ENCODE assay signal across 8 mouse cellular contexts in the genomic region with DNA sequence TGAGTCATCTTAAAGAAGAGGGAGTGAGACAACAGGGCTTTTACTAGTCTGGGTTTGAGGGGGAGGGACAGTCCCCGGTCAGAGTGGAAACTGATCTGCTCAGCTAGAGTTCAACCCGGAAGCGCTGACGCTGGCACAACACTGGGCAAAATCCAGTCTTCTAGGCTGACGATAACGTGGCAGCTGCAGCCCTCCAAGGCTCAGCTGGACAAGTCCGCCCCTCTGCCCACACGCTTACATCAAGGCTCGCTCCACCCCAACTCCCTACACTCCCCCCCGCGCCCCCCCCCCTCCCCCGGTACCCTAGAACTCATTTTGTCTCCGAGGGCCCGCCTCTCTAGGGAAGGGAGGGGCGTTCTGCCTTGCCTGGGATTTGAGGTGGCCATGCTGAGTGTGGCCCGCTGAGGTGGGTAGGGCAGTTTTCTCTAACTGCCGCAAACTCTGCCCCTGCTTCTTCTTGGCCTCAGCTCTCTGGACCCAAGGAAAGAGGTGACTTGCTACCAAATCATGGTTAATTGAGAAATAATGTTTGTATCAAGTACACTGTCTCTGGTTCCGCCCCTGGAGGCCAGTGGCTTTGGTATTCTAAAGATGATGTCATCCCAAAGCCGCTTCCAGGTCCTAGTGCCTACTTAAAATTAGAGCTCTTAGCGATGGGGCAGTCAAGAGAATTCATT. TPM values are rescaled to one million over a fixed set of nuclear protein-coding genes. Genes with fewer than 3 reads are reported as not detected.
DNase-seq lines count a peak whose midpoint lies in the region; ATAC-seq lines count a peak whose summit lies in the region.

No protein-coding gene starts in this region.

- no peaks in the 10 kb centered on the region for H3K4me1 ChIP-seq in hindbrain, embryonic 11.5 days (replicated peaks; ENCODE audit: control insufficient read depth, insufficient read depth, low read length)

- peak overlapping the region; percentile 49 for H3K4me3 ChIP-seq in hindbrain, embryonic 11.5 days (ENCODE audit: low read depth, low read length)

- 1% methylated on average over 14 of the region's 20 CpGs for WGBS in hindbrain, embryonic 11.5 days

- H3K9me3 ChIP-seq in hindbrain, embryonic 11.5 days (ENCODE audit: control insufficient read depth, low read length), result no peaks in the 10 kb centered on the region

- peak overlapping the region; percentile 50 for H3K4me2 ChIP-seq in hindbrain, embryonic 11.5 days (replicated peaks; ENCODE audit: low read depth, low read length)

- no peaks in the 10 kb centered on the region for H3K27me3 ChIP-seq in hindbrain, embryonic 11.5 days (ENCODE audit: control insufficient read depth, insufficient read depth, low read length)

- peak overlapping the region; percentile 65 for H3K27ac ChIP-seq in hindbrain, embryonic 11.5 days (ENCODE audit: low read depth, low read length)

- DNase-seq in MEL-GATA-1-ER (ENCODE audit: extremely low read depth, low read depth), result peak; percentile 82
- peak; percentile 85 for DNase-seq in cerebellum, adult 9-11 months
- DNase-seq in frontal cortex, adult 2 months (ENCODE audit: extremely low spot score in 1 of 2, low spot score in 1 of 2), result peak; percentile 64 to 77
- DNase-seq in hindbrain, embryonic 11.5 days (ENCODE audit: low spot score), result peak; percentile 79
- peak; percentile 73 to 80 for DNase-seq in layer of hippocampus, postnatal 10 days (ENCODE audit: low spot score in 2 of 2)
- peak; percentile 94 for DNase-seq in lung, postnatal 10 days
- DNase-seq in ovary, postnatal 36 days (ENCODE audit: low spot score), result peak; percentile 79
- peak; percentile 76 for DNase-seq in thymus, postnatal 25 days

- peak overlapping the region; percentile 75 for H3K9ac ChIP-seq in hindbrain, embryonic 11.5 days (ENCODE audit: low read depth, low read length)

- H3K36me3 ChIP-seq in hindbrain, embryonic 11.5 days (ENCODE audit: control insufficient read depth, insufficient read depth, low read length), result no peaks in the 10 kb centered on the region

- peak; percentile 93 for ATAC-seq in hindbrain, embryonic 11.5 days (ENCODE audit: low FRiP score)

RNA-seq across cellular contexts. Expression of a gene that starts 16.2 kb away (rescaled TPM):
- polyA plus RNA-seq in frontal cortex, adult 2 months (2012; rRNA removed), result 212 and 257 TPM in 2 replicates
- 192 and 212 TPM in 2 replicates for polyA plus RNA-seq in hindbrain, embryonic 11.5 days (2014; fragmentation: Nextera tagmentation; extraction: Ambion mirVana)
- 100 to 1,000 TPM; 297 to 364 TPM for total RNA-seq in layer of hippocampus, postnatal 10 days (2021)

RNA-seq across cellular contexts. Expression of a gene that starts 17.1 kb away (rescaled TPM):
- 63.8 and 76.5 TPM in 2 replicates for polyA plus RNA-seq in frontal cortex, adult 2 months (2012; rRNA removed)
- 62.9 and 73.1 TPM in 2 replicates for polyA plus RNA-seq in hindbrain, embryonic 11.5 days (2014; fragmentation: Nextera tagmentation; extraction: Ambion mirVana)
- 10 to 100 TPM; 54.8 to 55.3 TPM for total RNA-seq in layer of hippocampus, postnatal 10 days (2021)

RNA-seq across cellular contexts. Expression of a gene that starts 54.1 kb away (rescaled TPM):
- polyA plus RNA-seq in frontal cortex, adult 2 months (2012; rRNA removed), result 8.8 and 9.3 TPM in 2 replicates
- 20.6 and 22.8 TPM in 2 replicates for polyA plus RNA-seq in hindbrain, embryonic 11.5 days (2014; fragmentation: Nextera tagmentation; extraction: Ambion mirVana)
- total RNA-seq in layer of hippocampus, postnatal 10 days (2021), result 1 to 10 TPM; 5.9 to 6.9 TPM

Comparison
In these comparisons a context has a peak if more than half of its experiments do, and no peak if none do; other contexts are left out.
1. Peak in every context shown above with its lines: DNase-seq, ATAC-seq, H3K4me3 ChIP-seq and H3K27ac ChIP-seq.